Mouse (Mus musculus) neural tube, embryonic 15.5 days (tissue): ENCODE measurements around the gene Rgs18. TPM values are rescaled to one million over a fixed set of nuclear protein-coding genes. Genes with fewer than 3 reads are reported as not detected.

ENCODE experiments used
- ATAC-seq: fragments of 200-750 bp; cut with Nextera tagmentation; 2 replicates; pipeline ENCODE4 v1.8.0; 2017; ENCODE audit warnings: mild to moderate bottlenecking, moderate TSS enrichment, moderate library complexity; ENCODE audit not compliant: low FRiP score
- H3K27ac ChIP-seq: fragments of 300-500 bp; sonication (generic); replicated peaks from 2 replicates; pipeline ENCODE4 v1.5.1; 2015; ENCODE audit warnings: mild to moderate bottlenecking, inconsistent platforms
- H3K27me3 ChIP-seq: fragments of 300-500 bp; sonication (generic); replicated peaks from 2 replicates; pipeline ENCODE4 v1.6.1; 2015; ENCODE audit warnings: inconsistent platforms
- H3K36me3 ChIP-seq: fragments of 300-500 bp; sonication (generic); 2 replicates; pipeline ENCODE4 v1.6.1; 2015; ENCODE audit warnings: inconsistent platforms
- H3K4me1 ChIP-seq: fragments of 300-500 bp; sonication (generic); 2 replicates; pipeline ENCODE4 v1.6.1; 2015; ENCODE audit warnings: inconsistent platforms
- H3K4me2 ChIP-seq: fragments of 300-500 bp; sonication (generic); 2 replicates; pipeline ENCODE4 v1.6.1; 2015; ENCODE audit warnings: inconsistent platforms, mild to moderate bottlenecking, moderate library complexity
- H3K4me3 ChIP-seq: fragments of 300-500 bp; sonication (generic); replicated peaks from 2 replicates; pipeline ENCODE4 v1.5.1; 2015; ENCODE audit warnings: mild to moderate bottlenecking, inconsistent platforms
- H3K9ac ChIP-seq: fragments of 300-500 bp; sonication (generic); replicated peaks from 2 replicates; pipeline ENCODE4 v1.6.1; 2015; ENCODE audit warnings: mild to moderate bottlenecking, inconsistent platforms
- H3K9me3 ChIP-seq: fragments of 300-500 bp; sonication (generic); replicated peaks from 2 replicates; pipeline ENCODE4 v1.6.1; 2016; ENCODE audit warnings: inconsistent platforms
- WGBS: fragments of 180-500 bp; shearing (Covaris S2); methylation state at CpG from one replicate; pipeline ENCODE4 v1.1.7; 2015; ENCODE audit warnings: mixed read lengths; 5-methylcytosine and 5-hydroxymethylcytosine counted together
- polyA plus RNA-seq: library from polyadenylated mRNA; unstranded; fragments of >200 nt; fragmentation: Nextera tagmentation; extraction: Ambion mirVana; gene quantifications from 2 replicates; pipeline ENCODE4 v1.2.1, GENCODE M21; 2015

Rgs18 gene
- polyA plus RNA-seq = 0.27 and 1.8 TPM in 2 replicates

GRCm38 (mm10) chr1:144775331-144775730 lies at the start of gene Rgs18:
Gene Rgs18, minus strand, starts transcription at chr1:144775435.
- H3K9ac ChIP-seq = no peak within 1 kb of the TSS
- H3K27me3 ChIP-seq = no peaks in the 10 kb centered on the region
- no peaks in the 10 kb centered on the region for H3K4me1 ChIP-seq
- WGBS = 86% methylated on average over 5 of the region's 5 CpGs
- no peak within 1 kb of the TSS for H3K4me2 ChIP-seq
- ATAC-seq = no peak
- H3K36me3 ChIP-seq = no peaks in the 10 kb centered on the region
- no peak within 1 kb of the TSS for H3K4me3 ChIP-seq
- H3K9me3 ChIP-seq = no peaks in the 10 kb centered on the region
- no peak within 1 kb of the TSS for H3K27ac ChIP-seq

- Histone ChIP-seq H3K27me3 (no peaks in the 10 kb centered on the region), H3K9ac (no peak overlapping the region), H3K27ac (no peak overlapping the region), H3K4me3 (no peak overlapping the region), H3K9me3 (no peaks in the 10 kb centered on the region), H3K4me2 (no peak overlapping the region), H3K4me1 (no peaks in the 10 kb centered on the region), H3K36me3 (no peaks in the 10 kb centered on the region)
- WGBS = 83% methylated on average over 1 of the region's 1 CpGs
- ATAC-seq = no peak
Observed at GRCm38 (mm10) chr1:144774394-144774793, 841 bp downstream of the Rgs18 start.

- H3K27ac ChIP-seq = no peak overlapping the region
- H3K9ac ChIP-seq = no peak overlapping the region
- H3K4me2 ChIP-seq = no peak overlapping the region
- no peaks in the 10 kb centered on the region for H3K4me1 ChIP-seq
- 67% methylated on average over 2 of the region's 2 CpGs for WGBS
- no peaks in the 10 kb centered on the region for H3K27me3 ChIP-seq
- H3K9me3 ChIP-seq = no peaks in the 10 kb centered on the region
- H3K36me3 ChIP-seq = no peaks in the 10 kb centered on the region
- ATAC-seq = no peak
- H3K4me3 ChIP-seq = no peak overlapping the region
Observed at GRCm38 (mm10) chr1:144766218-144766617, 9.0 kb downstream of the Rgs18 start.

- ATAC-seq = no peak
- 93% methylated on average over 3 of the region's 3 CpGs for WGBS
- no peaks in the 10 kb centered on the region for H3K4me1 ChIP-seq
- H3K27ac ChIP-seq = no peak overlapping the region
- no peak overlapping the region for H3K4me2 ChIP-seq
- H3K4me3 ChIP-seq = no peak overlapping the region
- no peaks in the 10 kb centered on the region for H3K36me3 ChIP-seq
- H3K9ac ChIP-seq = no peak overlapping the region
- no peaks in the 10 kb centered on the region for H3K9me3 ChIP-seq
- no peaks in the 10 kb centered on the region for H3K27me3 ChIP-seq
Observed at GRCm38 (mm10) chr1:144760792-144761191, 14.4 kb downstream of the Rgs18 start.

GRCm38 (mm10) chr1:144750763-144751162 lies 24.5 kb downstream of the Rgs18 start:
- no peak overlapping the region for H3K27ac ChIP-seq
- ATAC-seq = no peak
- no peak overlapping the region for H3K4me3 ChIP-seq

GRCm38 (mm10) chr1:144746182-144746581 lies 29.1 kb downstream of the Rgs18 start:
- Histone ChIP-seq H3K4me2 (no peak overlapping the region), H3K27ac (no peak overlapping the region), H3K4me3 (no peak overlapping the region), H3K9me3 (no peaks in the 10 kb centered on the region), H3K9ac (no peak overlapping the region), H3K4me1 (no peaks in the 10 kb centered on the region), H3K27me3 (no peaks in the 10 kb centered on the region), H3K36me3 (no peaks in the 10 kb centered on the region)
- whole genome bisulfite sequencing = 100% methylated on average over 1 of the region's 1 CpGs
- ATAC-seq = no peak

More at GRCm38 (mm10) chr1:144750763-144751162, 24.5 kb downstream of the Rgs18 start:
- Histone ChIP-seq H3K4me1 (no peaks in the 10 kb centered on the region), H3K4me2 (no peak overlapping the region), H3K36me3 (no peaks in the 10 kb centered on the region), H3K27me3 (no peaks in the 10 kb centered on the region), H3K9ac (no peak overlapping the region), H3K9me3 (no peaks in the 10 kb centered on the region)
- 78% methylated on average over 3 of the region's 3 CpGs for WGBS

GRCm38 (mm10) chr1:144737739-144738138 lies 37.5 kb downstream of the Rgs18 start:
- 89% methylated on average over 6 of the region's 6 CpGs for WGBS
- no peaks in the 10 kb centered on the region for H3K27me3 ChIP-seq

GRCm38 (mm10) chr1:144720736-144721135 lies 54.5 kb downstream of the Rgs18 start:
- ATAC-seq = no peak
- no peak overlapping the region for H3K27ac ChIP-seq
- H3K9me3 ChIP-seq = no peaks in the 10 kb centered on the region
- H3K36me3 ChIP-seq = no peaks in the 10 kb centered on the region
- H3K9ac ChIP-seq = no peak overlapping the region
- WGBS = 86% methylated on average over 4 of the region's 4 CpGs
- H3K27me3 ChIP-seq = no peaks in the 10 kb centered on the region
- H3K4me3 ChIP-seq = no peak overlapping the region
- no peak overlapping the region for H3K4me2 ChIP-seq
- no peaks in the 10 kb centered on the region for H3K4me1 ChIP-seq

More at GRCm38 (mm10) chr1:144737739-144738138, 37.5 kb downstream of the Rgs18 start:
- ATAC-seq = no peak
- Histone ChIP-seq H3K27ac (no peak overlapping the region), H3K36me3 (no peaks in the 10 kb centered on the region), H3K4me3 (no peak overlapping the region), H3K4me1 (no peaks in the 10 kb centered on the region), H3K4me2 (no peak overlapping the region), H3K9ac (no peak overlapping the region), H3K9me3 (no peaks in the 10 kb centered on the region)

GRCm38 (mm10) chr1:144704373-144704772 lies 70.9 kb downstream of the Rgs18 start:
- Histone ChIP-seq H3K9me3 (no peaks in the 10 kb centered on the region), H3K9ac (no peak overlapping the region), H3K36me3 (no peaks in the 10 kb centered on the region), H3K4me1 (no peaks in the 10 kb centered on the region), H3K27ac (no peak overlapping the region), H3K4me3 (no peak overlapping the region), H3K27me3 (no peaks in the 10 kb centered on the region), H3K4me2 (no peak overlapping the region)
- no peak for ATAC-seq
- 51% methylated on average over 2 of the region's 2 CpGs for WGBS

Other genes starting within 250 kb of the Rgs18 start
- not detected in 2 replicates for gene Rgs21, start 207.8 kb downstream of the Rgs18 start, polyA plus RNA-seq